Mouse (Mus musculus) C2C12 (cell line): ENCODE data around the gene Ttll9.

Source experiments
- CTCF ChIP-seq: IDR thresholded peaks from one replicate; pipeline ENCODE4 v1.5.1; 2011; ENCODE audit not compliant: control insufficient read depth, insufficient read depth, insufficient read length
- MAX ChIP-seq: IDR thresholded peaks from one replicate; pipeline ENCODE4 v1.6.1; 2011; ENCODE audit warnings: mild to moderate bottlenecking, control low read depth
- MYOG ChIP-seq: IDR thresholded peaks from one replicate; pipeline ENCODE4 v1.6.1; 2011; ENCODE audit not compliant: control insufficient read depth, insufficient read length; ENCODE audit errors: extremely low read depth

- TF ChIP-seq CTCF (peak; percentile 75), MAX (no peak), MYOG (no peak)
These were observed 28.7 kb upstream of the Ttll9 start for GRCm38 (mm10) chr2:152933614-152934013.
